Mouse (Mus musculus): ENCODE results near the gene Leap2. TPM values are rescaled to one million over a fixed set of nuclear protein-coding genes. Genes with fewer than 3 reads are reported as not detected.

Leap2 gene
- total and polyA plus RNA-seq, 3 experiments = 0.24 TPM; not detected in 2

Other genes starting within 250 kb of the Leap2 start
- 276 and 301 TPM in 2 replicates for gene Hspa4, start 122.7 kb downstream of the Leap2 start, total RNA-seq (2012; rRNA removed)
- gene Hspa4, start 122.7 kb downstream of the Leap2 start, polyA plus RNA-seq (2012; ENCODE audit: insufficient read depth in 1 of 2, insufficient read length in 2 of 2, low read depth in 1 of 2, low replicate concordance in 2 of 2, missing spikeins in 1 of 2) = 100 to 1,000 TPM; 209 to 907 TPM
- gene Zcchc10, start 98.5 kb downstream of the Leap2 start, total RNA-seq (2012; rRNA removed) = 9.9 and 11.6 TPM in 2 replicates
- 100 to 1,000 TPM in 1 of 2 experiments, 10 to 100 TPM in 1; 36.2 to 169 TPM for gene Zcchc10, start 98.5 kb downstream of the Leap2 start, polyA plus RNA-seq (2012; ENCODE audit: insufficient read depth in 1 of 2, insufficient read length in 2 of 2, low read depth in 1 of 2, low replicate concordance in 2 of 2, missing spikeins in 1 of 2)
- gene Aff4, start 72.3 kb downstream of the Leap2 start, total RNA-seq (2012; rRNA removed) = 29.0 and 37.7 TPM in 2 replicates
- gene Aff4, start 72.3 kb downstream of the Leap2 start, polyA plus RNA-seq (2012; ENCODE audit: insufficient read depth in 1 of 2, insufficient read length in 2 of 2, low read depth in 1 of 2, low replicate concordance in 2 of 2, missing spikeins in 1 of 2) = 100 to 1,000 TPM in 1 of 2 experiments, 10 to 100 TPM in 1; 47.7 to 268 TPM
- gene Uqcrq, start 7.7 kb upstream of the Leap2 start, total RNA-seq (2012; rRNA removed) = 72.4 and 85.3 TPM in 2 replicates
- gene Uqcrq, start 7.7 kb upstream of the Leap2 start, polyA plus RNA-seq (2012; ENCODE audit: insufficient read depth in 1 of 2, insufficient read length in 2 of 2, low read depth in 1 of 2, low replicate concordance in 2 of 2, missing spikeins in 1 of 2) = 1,000 to 10,000 TPM in 1 of 2 experiments, not detected in 1; 1,130 TPM
- gene Gdf9, start 7.9 kb upstream of the Leap2 start, total RNA-seq (2012; rRNA removed) = 0.42 and 0.49 TPM in 2 replicates
- under 1 TPM in 1 of 2 experiments, not detected in 1; 0.43 TPM for gene Gdf9, start 7.9 kb upstream of the Leap2 start, polyA plus RNA-seq (2012; ENCODE audit: insufficient read depth in 1 of 2, insufficient read length in 2 of 2, low read depth in 1 of 2, low replicate concordance in 2 of 2, missing spikeins in 1 of 2)
- gene Gm10447, start 33.9 kb upstream of the Leap2 start, total RNA-seq (2012; rRNA removed) = not detected in 2 replicates
- gene Gm10447, start 33.9 kb upstream of the Leap2 start, polyA plus RNA-seq (2012; ENCODE audit: insufficient read depth in 1 of 2, insufficient read length in 2 of 2, low read depth in 1 of 2, low replicate concordance in 2 of 2, missing spikeins in 1 of 2) = not detected
- gene Shroom1, start 34.0 kb upstream of the Leap2 start, total RNA-seq (2012; rRNA removed) = not detected in 2 replicates
- gene Shroom1, start 34.0 kb upstream of the Leap2 start, polyA plus RNA-seq (2012; ENCODE audit: insufficient read depth in 1 of 2, insufficient read length in 2 of 2, low read depth in 1 of 2, low replicate concordance in 2 of 2, missing spikeins in 1 of 2) = under 1 TPM in 1 of 2 experiments, not detected in 1; 0.19 TPM
- not detected in 2 replicates for gene Gm9837, start 47.3 kb upstream of the Leap2 start, total RNA-seq (2012; rRNA removed)
- gene Gm9837, start 47.3 kb upstream of the Leap2 start, polyA plus RNA-seq (2012; ENCODE audit: insufficient read depth in 1 of 2, insufficient read length in 2 of 2, low read depth in 1 of 2, low replicate concordance in 2 of 2, missing spikeins in 1 of 2) = not detected
- not detected in 2 replicates for gene Gm9945, start 57.0 kb upstream of the Leap2 start, total RNA-seq (2012; rRNA removed)
- not detected for gene Gm9945, start 57.0 kb upstream of the Leap2 start, polyA plus RNA-seq (2012; ENCODE audit: insufficient read depth in 1 of 2, insufficient read length in 2 of 2, low read depth in 1 of 2, low replicate concordance in 2 of 2, missing spikeins in 1 of 2)
- gene Sowaha, start 57.1 kb upstream of the Leap2 start, total RNA-seq (2012; rRNA removed) = not detected in 2 replicates
- gene Sowaha, start 57.1 kb upstream of the Leap2 start, polyA plus RNA-seq (2012; ENCODE audit: insufficient read depth in 1 of 2, insufficient read length in 2 of 2, low read depth in 1 of 2, low replicate concordance in 2 of 2, missing spikeins in 1 of 2) = not detected
- 199 and 278 TPM in 2 replicates for gene Sept8, start 96.1 kb upstream of the Leap2 start, total RNA-seq (2012; rRNA removed)
- gene Sept8, start 96.1 kb upstream of the Leap2 start, polyA plus RNA-seq (2012; ENCODE audit: insufficient read depth in 1 of 2, insufficient read length in 2 of 2, low read depth in 1 of 2, low replicate concordance in 2 of 2, missing spikeins in 1 of 2) = 100 to 1,000 TPM; 196 to 294 TPM
- 13.6 and 14.2 TPM in 2 replicates for gene Kif3a, start 144.2 kb upstream of the Leap2 start, total RNA-seq (2012; rRNA removed)
- gene Kif3a, start 144.2 kb upstream of the Leap2 start, polyA plus RNA-seq (2012; ENCODE audit: insufficient read depth in 1 of 2, insufficient read length in 2 of 2, low read depth in 1 of 2, low replicate concordance in 2 of 2, missing spikeins in 1 of 2) = 10 to 100 TPM; 17.1 to 88.3 TPM
- 9.4 and 10.4 TPM in 2 replicates for gene Il4, start 195.5 kb upstream of the Leap2 start, total RNA-seq (2012; rRNA removed)
- 1 to 10 TPM in 1 of 2 experiments, not detected in 1; 4.3 TPM for gene Il4, start 195.5 kb upstream of the Leap2 start, polyA plus RNA-seq (2012; ENCODE audit: insufficient read depth in 1 of 2, insufficient read length in 2 of 2, low read depth in 1 of 2, low replicate concordance in 2 of 2, missing spikeins in 1 of 2)
- not detected in 2 replicates for gene Il13, start 211.5 kb upstream of the Leap2 start, total RNA-seq (2012; rRNA removed)
- not detected for gene Il13, start 211.5 kb upstream of the Leap2 start, polyA plus RNA-seq (2012; ENCODE audit: insufficient read depth in 1 of 2, insufficient read length in 2 of 2, low read depth in 1 of 2, low replicate concordance in 2 of 2, missing spikeins in 1 of 2)